Mouse (Mus musculus) stomach, embryonic 15.5 days (tissue): Measurements from ENCODE around the gene Ranbp10. TPM values are rescaled to one million over a fixed set of nuclear protein-coding genes. Genes with fewer than 3 reads are reported as not detected.
A peak's percentile ranks its signal among the peaks of the same experiment; 100 is the strongest.
"Not testable (repeated sequence)": the region's sequence is repeated elsewhere in the genome, so short reads cannot be mapped to it uniquely, and the experiment has no call there.

Source experiments
- ATAC-seq: fragments of 200-750 bp; cut with Nextera tagmentation; 2 replicates; pipeline ENCODE4 v1.8.0; 2017; ENCODE audit warnings: low read depth, moderate number of reproducible peaks, moderate TSS enrichment; ENCODE audit not compliant: insufficient read depth, low FRiP score
- H3K27ac ChIP-seq: fragments of 300-500 bp; sonication (generic); 2 replicates; pipeline ENCODE4 v1.5.1; 2015; ENCODE audit warnings: mild to moderate bottlenecking, inconsistent platforms
- H3K27me3 ChIP-seq: fragments of 300-500 bp; sonication (generic); replicated peaks from 2 replicates; pipeline ENCODE4 v1.6.1; 2015; ENCODE audit warnings: inconsistent platforms
- H3K36me3 ChIP-seq: fragments of 300-500 bp; sonication (generic); 2 replicates; pipeline ENCODE4 v1.6.1; 2015; ENCODE audit warnings: inconsistent platforms
- H3K4me1 ChIP-seq: fragments of 300-500 bp; sonication (generic); 2 replicates; pipeline ENCODE4 v1.6.1; 2015; ENCODE audit warnings: inconsistent platforms
- H3K4me2 ChIP-seq: fragments of 300-500 bp; sonication (generic); 2 replicates; pipeline ENCODE4 v1.6.1; 2015; ENCODE audit warnings: mild to moderate bottlenecking, inconsistent platforms
- H3K4me3 ChIP-seq: fragments of 300-500 bp; sonication (generic); replicated peaks from 2 replicates; pipeline ENCODE4 v1.5.1; 2015; ENCODE audit warnings: inconsistent platforms
- H3K9ac ChIP-seq: fragments of 300-500 bp; sonication (generic); 2 replicates; pipeline ENCODE4 v1.6.1; 2015; ENCODE audit warnings: inconsistent platforms
- H3K9me3 ChIP-seq: fragments of 300-500 bp; sonication (generic); 2 replicates; pipeline ENCODE4 v1.6.1; 2016; ENCODE audit warnings: inconsistent platforms
- WGBS: fragments of 180-500 bp; shearing (Covaris S2); methylation state at CpG from one replicate; pipeline ENCODE4 v1.1.7; 2015; 5-methylcytosine and 5-hydroxymethylcytosine counted together
- polyA plus RNA-seq: library from polyadenylated mRNA; unstranded; fragments of >200 nt; fragmentation: Nextera tagmentation; extraction: Ambion mirVana; gene quantifications from 2 replicates; pipeline ENCODE4 v1.2.1, GENCODE M21; 2015

Ranbp10 gene
- polyA plus RNA-seq, 1 experiment from 2014 or later: 13.4 TPM

DNA sequence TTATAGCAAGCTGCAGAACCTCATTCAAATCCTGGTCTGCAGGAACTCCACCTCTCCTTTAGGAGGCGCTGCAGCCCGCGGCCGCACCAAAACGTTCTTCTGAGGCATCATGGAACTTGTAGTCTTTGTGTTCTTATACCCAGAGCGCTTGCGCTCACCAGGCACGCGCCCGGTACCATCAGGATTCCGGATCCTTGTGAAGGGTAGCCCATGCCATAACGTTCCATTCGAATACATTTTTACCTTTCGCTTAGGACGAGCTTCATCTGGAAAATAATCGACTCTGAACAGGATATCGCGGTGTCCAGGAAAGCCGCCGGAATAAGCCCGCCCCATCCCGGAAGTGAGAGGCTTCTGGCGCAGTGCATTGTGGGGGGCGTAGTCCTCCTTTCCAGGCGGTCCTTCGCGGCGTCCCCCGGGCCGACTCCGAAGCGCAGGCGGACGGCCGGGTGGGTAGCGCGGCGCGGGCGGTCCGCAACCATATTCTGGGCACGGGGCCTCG lies 27.6 kb upstream of the Ranbp10 start, which contains the start of gene Thap11:
Gene Thap11 (plus strand): TSS at position 418 of the 502 bp plus-strand sequence.
- H3K9ac ChIP-seq: peak within 1 kb of the TSS; percentile 77
- peak within 1 kb of the TSS; percentile 87 for H3K4me3 ChIP-seq
- no peaks in the 10 kb centered on the region for H3K27me3 ChIP-seq
- H3K4me2 ChIP-seq: peak within 1 kb of the TSS; percentile 77
- peak; percentile 90 for ATAC-seq
- peak within 1 kb of the TSS; percentile 87 for H3K27ac ChIP-seq
- peaks cover 33% of the 10 kb centered on the region for H3K4me1 ChIP-seq
- peaks cover 5% of the 10 kb centered on the region; the same call in 1 of the 2 replicates for H3K36me3 ChIP-seq
- WGBS: under 1% methylated on average over 42 of the region's 43 CpGs
- no peaks in the 10 kb centered on the region for H3K9me3 ChIP-seq

DNA sequence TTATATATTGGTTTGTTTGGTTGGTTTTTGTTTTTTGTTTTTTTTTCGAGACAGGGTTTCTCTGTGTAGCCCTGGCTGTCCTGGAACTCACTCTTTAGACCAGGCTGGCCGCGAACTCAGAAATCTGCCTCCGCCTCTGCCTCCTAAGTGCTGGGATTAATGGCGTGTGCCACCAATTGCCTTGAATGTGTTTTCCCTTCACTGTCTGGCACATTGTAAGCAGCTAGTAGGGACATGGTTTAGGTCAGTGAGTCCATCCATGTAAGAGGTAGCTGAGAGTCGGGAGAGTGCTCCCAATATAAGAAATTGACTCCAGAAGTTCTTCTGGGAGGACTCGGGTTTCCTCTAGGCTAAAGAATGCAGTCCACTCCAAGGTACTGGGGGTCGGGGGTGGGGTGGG lies 27.2 kb upstream of the Ranbp10 start:
- H3K4me3 ChIP-seq: peak overlapping the region; percentile 87
- no peaks in the 10 kb centered on the region for H3K27me3 ChIP-seq
- peaks cover 28% of the 10 kb centered on the region for H3K4me1 ChIP-seq
- H3K9me3 ChIP-seq: no peaks in the 10 kb centered on the region
- WGBS: 28% methylated on average over 8 of the region's 8 CpGs
- ATAC-seq: no peak; the same call in 1 of the 2 replicates
- no peak overlapping the region for H3K27ac ChIP-seq
- H3K4me2 ChIP-seq: peak overlapping the region; percentile 43
- H3K36me3 ChIP-seq: peaks cover 5% of the 10 kb centered on the region; the same call in 1 of the 2 replicates
- no peak overlapping the region for H3K9ac ChIP-seq

DNA sequence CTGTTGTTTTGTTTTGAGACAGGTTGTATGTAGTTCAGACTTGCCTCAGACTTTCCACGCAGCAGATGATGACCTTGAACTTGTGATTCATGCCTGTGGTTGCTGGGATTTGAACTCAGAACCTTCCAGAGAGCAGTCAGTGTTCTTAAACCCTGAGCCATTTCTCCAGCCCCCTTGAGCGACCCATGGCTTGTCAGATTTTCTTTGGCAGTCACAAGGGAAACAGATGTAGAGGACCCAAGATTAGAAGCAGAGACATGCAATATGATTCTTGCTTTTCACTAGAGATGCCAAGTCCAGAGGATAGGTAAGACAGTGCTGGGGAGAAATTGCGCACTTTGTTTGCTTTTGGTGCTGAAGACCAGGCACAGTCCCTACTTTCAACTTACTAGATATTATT lies 26.0 kb upstream of the Ranbp10 start, which contains the start of gene Cenpt:
Gene Cenpt (minus strand): TSS at position 101 of the 400 bp plus-strand sequence.
- no peaks in the 10 kb centered on the region for H3K27me3 ChIP-seq
- ATAC-seq: no peak
- H3K9me3 ChIP-seq: no peaks in the 10 kb centered on the region
- H3K4me3 ChIP-seq: no peak within 1 kb of the TSS
- 88% methylated on average over 3 of the region's 3 CpGs for WGBS
- no peak within 1 kb of the TSS for H3K27ac ChIP-seq
- H3K9ac ChIP-seq: no peak within 1 kb of the TSS
- peaks cover 21% of the 10 kb centered on the region for H3K4me1 ChIP-seq
- H3K4me2 ChIP-seq: no peak within 1 kb of the TSS
- H3K36me3 ChIP-seq: peaks cover 10% of the 10 kb centered on the region

DNA sequence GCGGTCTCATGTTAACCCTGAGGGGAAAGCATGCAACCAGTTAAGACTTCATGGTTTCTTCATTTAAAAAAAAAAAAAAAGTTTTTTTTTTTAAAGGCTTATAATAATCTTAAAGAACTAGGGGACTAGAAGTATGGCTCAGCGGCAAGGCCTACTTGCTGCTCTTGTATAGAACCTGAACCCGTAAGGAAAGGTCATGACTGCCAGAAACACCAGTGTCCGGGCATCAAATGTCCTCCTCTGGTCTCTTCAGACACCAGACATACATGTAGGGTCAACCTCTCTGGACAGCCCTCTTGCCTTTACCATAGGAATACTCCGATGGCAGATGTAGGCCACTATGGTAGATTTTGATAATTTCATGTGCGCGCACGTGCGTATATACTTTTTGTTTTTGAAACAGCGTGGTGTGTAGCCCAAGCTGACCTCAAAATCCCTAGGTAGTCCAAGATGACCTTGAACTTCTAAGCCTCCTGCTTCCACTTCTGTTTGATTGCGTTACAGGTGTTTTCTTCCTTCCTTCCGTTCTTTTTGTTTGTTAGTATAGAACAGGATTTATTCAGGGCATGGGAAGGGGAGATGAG lies 25.1 kb upstream of the Ranbp10 start:
- no peak overlapping the region for H3K4me2 ChIP-seq
- no peak for ATAC-seq
- peaks cover 14% of the 10 kb centered on the region for H3K36me3 ChIP-seq
- H3K27ac ChIP-seq: no peak overlapping the region
- H3K4me1 ChIP-seq: peaks cover 19% of the 10 kb centered on the region
- H3K9ac ChIP-seq: no peak overlapping the region
- WGBS: 77% methylated on average over 12 of the region's 12 CpGs
- H3K4me3 ChIP-seq: peak overlapping the region; percentile 63; the same call in 1 of the 2 replicates
- H3K27me3 ChIP-seq: no peaks in the 10 kb centered on the region
- no peaks in the 10 kb centered on the region for H3K9me3 ChIP-seq

DNA sequence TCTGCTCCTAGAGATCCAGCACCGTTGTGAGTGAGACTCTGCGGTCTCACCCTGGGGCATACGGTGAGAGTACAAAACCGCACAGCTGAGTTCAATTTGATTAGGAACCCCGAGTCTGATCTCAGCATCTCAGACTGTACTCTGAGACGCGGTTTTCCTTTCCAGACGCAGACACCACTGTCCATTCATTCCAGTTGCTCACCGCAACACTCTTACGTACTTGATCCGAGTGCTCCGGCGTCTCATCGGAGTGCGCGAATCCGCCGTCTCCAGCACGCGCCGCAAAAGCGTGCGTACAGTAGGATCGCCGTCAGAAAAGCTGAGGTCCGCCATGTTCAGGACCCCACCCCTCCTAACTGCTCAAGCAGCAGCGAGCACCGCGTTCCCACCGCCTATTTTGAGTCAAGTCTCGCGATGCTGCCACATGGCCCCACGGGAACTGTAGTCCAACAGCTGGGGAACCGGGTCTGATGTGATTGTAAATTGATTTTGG lies 24.5 kb upstream of the Ranbp10 start:
- Histone ChIP-seq H3K27ac (peak overlapping the region; percentile 77), H3K9ac (peak overlapping the region; percentile 56), H3K4me1 (peaks cover 15% of the 10 kb centered on the region), H3K4me3 (peak overlapping the region; percentile 63), H3K4me2 (peak overlapping the region; percentile 60), H3K36me3 (peaks cover 19% of the 10 kb centered on the region), H3K9me3 (no peaks in the 10 kb centered on the region), H3K27me3 (no peaks in the 10 kb centered on the region)
- ATAC-seq: peak; percentile 70; the same call in 1 of the 2 replicates
- under 1% methylated on average over 34 of the region's 34 CpGs for WGBS

DNA sequence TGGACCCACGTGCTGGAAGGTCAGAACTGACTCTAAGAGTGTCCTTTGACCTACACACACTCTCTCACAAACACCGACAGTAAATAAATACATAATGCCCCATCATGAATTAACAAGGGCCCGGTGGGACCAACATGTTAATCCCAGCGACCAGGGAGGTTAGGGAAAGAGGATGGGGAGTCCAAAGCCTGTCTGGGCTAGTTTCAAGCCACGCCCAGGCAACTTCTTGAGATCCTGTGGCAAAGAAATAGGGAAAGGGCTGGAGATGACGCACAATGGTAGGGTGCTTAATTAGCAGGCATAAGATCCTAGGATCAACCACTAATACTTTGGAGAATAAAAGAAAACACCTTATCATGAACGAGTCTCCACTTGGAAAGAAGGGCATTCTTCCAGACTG lies 23.5 kb upstream of the Ranbp10 start:
- Histone ChIP-seq H3K9me3 (no peaks in the 10 kb centered on the region), H3K4me1 (peaks cover 6% of the 10 kb centered on the region), H3K27ac (no peak overlapping the region), H3K27me3 (no peaks in the 10 kb centered on the region), H3K36me3 (peaks cover 27% of the 10 kb centered on the region), H3K4me3 (peak overlapping the region; percentile 14; the same call in 1 of the 2 replicates), H3K4me2 (peak overlapping the region; percentile 43), H3K9ac (no peak overlapping the region)
- 67% methylated on average over 7 of the region's 7 CpGs for WGBS
- ATAC-seq: no peak

DNA sequence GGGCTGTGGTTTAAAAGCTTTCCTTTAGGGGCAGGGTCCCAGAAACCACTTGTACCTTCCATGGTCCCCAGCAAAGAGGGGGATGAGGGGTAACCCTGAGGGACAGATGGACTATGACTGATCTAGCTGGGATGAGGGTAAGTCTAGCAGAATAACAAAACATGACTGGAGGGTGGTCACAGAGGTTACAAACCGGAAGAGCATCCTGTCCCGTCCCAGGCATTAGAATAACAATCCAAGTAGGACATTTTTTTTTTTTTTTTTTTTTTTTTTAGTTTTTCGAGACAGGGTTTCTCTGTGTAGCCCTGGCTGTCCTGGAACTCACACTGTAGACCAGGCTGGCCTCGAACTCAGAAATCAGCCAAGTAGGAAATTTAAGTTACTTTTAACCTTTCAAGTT lies 22.9 kb upstream of the Ranbp10 start:
- no peaks in the 10 kb centered on the region for H3K9me3 ChIP-seq
- peaks cover 31% of the 10 kb centered on the region for H3K36me3 ChIP-seq
- no peak for ATAC-seq
- no peak overlapping the region for H3K9ac ChIP-seq
- no peak overlapping the region for H3K27ac ChIP-seq
- peaks cover 6% of the 10 kb centered on the region; the same call in 1 of the 2 replicates for H3K4me1 ChIP-seq
- H3K27me3 ChIP-seq: no peaks in the 10 kb centered on the region
- H3K4me3 ChIP-seq: no peak overlapping the region
- H3K4me2 ChIP-seq: no peak overlapping the region
- 79% methylated on average over 4 of the region's 4 CpGs for WGBS

DNA sequence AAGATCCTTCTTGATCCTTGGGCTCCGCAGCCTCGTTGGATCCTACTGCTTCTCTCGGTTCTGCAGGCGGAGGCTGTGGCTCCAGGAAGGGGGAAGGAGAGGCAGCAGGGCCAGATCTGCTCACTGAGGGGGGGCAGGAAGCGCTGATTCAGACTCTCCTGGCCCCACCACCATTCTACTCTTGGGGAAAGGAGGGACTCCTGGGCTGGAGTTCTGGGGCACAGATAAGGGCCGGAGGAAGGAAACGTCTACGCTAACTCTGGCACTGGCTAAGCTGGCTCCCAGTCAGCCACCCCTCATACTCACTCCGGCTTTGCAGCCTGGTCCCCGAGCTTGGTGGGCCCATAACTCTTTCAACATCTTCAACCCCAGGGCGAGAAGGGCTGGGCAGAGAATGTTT lies 19.5 kb upstream of the Ranbp10 start:
- Histone ChIP-seq H3K36me3 (peaks cover 47% of the 10 kb centered on the region), H3K27ac (no peak overlapping the region), H3K9ac (no peak overlapping the region), H3K27me3 (no peaks in the 10 kb centered on the region), H3K4me1 (peaks cover 6% of the 10 kb centered on the region; the same call in 1 of the 2 replicates), H3K4me2 (no peak overlapping the region), H3K9me3 (no peaks in the 10 kb centered on the region), H3K4me3 (no peak overlapping the region)
- ATAC-seq: no peak
- 88% methylated on average over 11 of the region's 11 CpGs for WGBS

DNA sequence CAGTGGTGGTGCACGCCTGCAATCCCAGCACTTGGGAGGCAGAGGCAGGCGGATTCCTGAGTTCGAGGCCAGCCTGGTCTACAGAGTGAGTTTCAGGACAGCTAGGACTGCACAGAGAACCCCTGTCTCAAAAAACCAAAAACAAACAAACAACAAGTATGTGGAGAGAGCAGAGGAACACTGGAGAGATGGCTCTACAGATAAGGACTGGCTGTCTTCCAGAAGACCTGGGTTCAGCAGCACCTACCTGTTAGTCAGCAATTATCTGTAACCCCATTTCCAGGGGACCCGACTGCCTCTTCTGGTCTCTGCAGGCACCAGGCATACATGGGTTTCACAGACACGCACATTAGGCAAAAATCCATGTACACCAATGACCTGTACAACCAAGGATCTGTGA lies 12.1 kb upstream of the Ranbp10 start:
- WGBS: 87% methylated on average over 5 of the region's 5 CpGs
- no peak overlapping the region for H3K4me2 ChIP-seq
- H3K36me3 ChIP-seq: peaks cover 8% of the 10 kb centered on the region
- no peaks in the 10 kb centered on the region for H3K4me1 ChIP-seq
- H3K4me3 ChIP-seq: no peak overlapping the region
- no peaks in the 10 kb centered on the region for H3K27me3 ChIP-seq
- ATAC-seq: no peak
- H3K9me3 ChIP-seq: no peaks in the 10 kb centered on the region
- no peak overlapping the region for H3K27ac ChIP-seq
- H3K9ac ChIP-seq: no peak overlapping the region

DNA sequence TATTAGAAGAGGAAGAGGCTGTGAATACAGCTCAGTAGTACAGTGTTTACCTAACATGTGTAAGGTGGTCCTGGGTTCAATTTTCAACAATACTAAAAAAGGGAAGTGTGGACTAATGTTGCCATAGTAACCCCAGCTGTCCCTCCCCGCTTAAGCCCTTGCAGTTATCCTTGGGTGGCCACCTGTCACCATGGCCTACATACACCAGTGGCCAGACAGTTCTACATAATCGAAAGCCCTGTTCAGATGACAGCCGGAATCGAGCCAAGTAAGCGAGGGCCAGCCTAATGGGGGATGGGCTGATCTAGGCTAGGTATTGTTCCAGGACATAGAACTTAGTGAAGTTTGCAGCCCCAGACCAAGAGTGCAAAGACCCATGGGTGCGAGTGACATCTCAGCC lies 9.8 kb upstream of the Ranbp10 start:
- no peak for ATAC-seq
- no peak overlapping the region for H3K27ac ChIP-seq
- H3K4me1 ChIP-seq: no peaks in the 10 kb centered on the region
- H3K9ac ChIP-seq: no peak overlapping the region
- no peaks in the 10 kb centered on the region for H3K36me3 ChIP-seq
- no peak overlapping the region for H3K4me2 ChIP-seq
- WGBS: 84% methylated on average over 6 of the region's 6 CpGs
- no peaks in the 10 kb centered on the region for H3K27me3 ChIP-seq
- no peaks in the 10 kb centered on the region for H3K9me3 ChIP-seq
- H3K4me3 ChIP-seq: no peak overlapping the region

DNA sequence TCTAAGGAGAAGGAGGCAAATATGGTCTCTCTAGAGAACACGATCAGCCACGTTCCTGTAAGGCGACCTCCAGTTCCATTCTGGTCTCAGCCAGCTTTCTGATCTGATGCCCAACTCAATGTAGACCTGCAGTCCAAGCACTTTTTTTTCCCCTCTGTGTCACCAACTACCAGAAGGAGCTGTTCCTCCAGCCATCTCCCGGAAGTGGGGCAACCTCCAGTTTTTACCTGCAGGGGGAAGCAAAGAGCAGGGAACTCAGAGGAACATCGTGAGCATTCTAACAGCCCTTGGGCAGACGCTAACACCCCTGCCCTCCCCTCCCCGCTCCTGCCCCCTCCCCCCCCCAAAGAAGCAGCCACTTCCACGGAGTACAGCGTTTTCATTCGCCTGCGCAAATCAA lies 8.2 kb upstream of the Ranbp10 start:
- Histone ChIP-seq H3K4me3 (no peak overlapping the region), H3K36me3 (no peaks in the 10 kb centered on the region), H3K9me3 (no peaks in the 10 kb centered on the region), H3K9ac (no peak overlapping the region), H3K4me2 (no peak overlapping the region), H3K4me1 (no peaks in the 10 kb centered on the region), H3K27me3 (no peaks in the 10 kb centered on the region), H3K27ac (no peak overlapping the region)
- WGBS: 30% methylated on average over 11 of the region's 11 CpGs
- no peak for ATAC-seq

DNA sequence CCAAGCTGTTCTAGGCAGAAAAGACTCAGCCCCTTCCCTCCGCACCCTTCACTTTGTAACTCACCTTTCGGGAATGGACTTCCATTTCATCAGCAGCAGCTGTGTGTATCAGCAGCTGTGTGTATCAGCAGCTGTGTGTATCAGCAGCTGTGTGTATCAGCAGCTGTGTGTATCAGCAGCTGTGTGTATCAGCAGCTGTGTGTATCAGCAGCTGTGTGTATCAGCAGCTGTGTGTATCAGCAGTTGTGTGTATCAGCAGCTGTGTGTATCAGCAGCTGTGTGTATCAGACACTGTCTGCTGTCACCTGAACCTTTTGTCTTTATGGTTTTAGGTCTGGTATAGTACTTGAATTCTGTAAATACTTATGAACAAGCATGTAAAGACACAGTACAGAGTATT lies 6.6 kb upstream of the Ranbp10 start:
- not testable (repeated sequence) for H3K9me3 ChIP-seq, H3K4me3 ChIP-seq, H3K27me3 ChIP-seq, ATAC-seq, H3K9ac ChIP-seq, H3K4me1 ChIP-seq, H3K27ac ChIP-seq, H3K36me3 ChIP-seq, H3K4me2 ChIP-seq
- 78% methylated on average over 2 of the region's 2 CpGs for WGBS
